Mouse (Mus musculus) bone marrow, adult 2 months (tissue): Measurements from ENCODE around the gene Ttll12. TPM values are rescaled to one million over a fixed set of nuclear protein-coding genes. Genes with fewer than 3 reads are reported as not detected.

Source experiments
- H3K27ac ChIP-seq: fragments of 200-500 bp; 2 replicates; pipeline ENCODE4 v1.5.1; 2012; ENCODE audit warnings: low read depth, mild to moderate bottlenecking, control low read depth, inconsistent platforms, low read length; ENCODE audit not compliant: control insufficient read depth, poor library complexity, insufficient read depth
- H3K4me1 ChIP-seq: fragments of 200-500 bp; 2 replicates; pipeline ENCODE4 v1.6.1; 2011; ENCODE audit warnings: low read length; ENCODE audit not compliant: control insufficient read depth, insufficient read depth
- H3K4me3 ChIP-seq: fragments of 200-500 bp; replicated peaks from 2 replicates; pipeline ENCODE3; 2011; ENCODE audit warnings: mild to moderate bottlenecking, low read depth, low read length, control low read depth; ENCODE audit not compliant: control insufficient read depth
- CTCF ChIP-seq: fragments of 200-500 bp; IDR thresholded peaks from 2 replicates; pipeline ENCODE4 v1.5.1; 2011; ENCODE audit warnings: low read length, control low read depth; ENCODE audit not compliant: control insufficient read depth, insufficient read depth
- POLR2A ChIP-seq: fragments of 200-500 bp; IDR thresholded peaks from 2 replicates; pipeline ENCODE4 v1.6.1; 2011; ENCODE audit warnings: low read depth, mild to moderate bottlenecking, control low read depth, low read length, borderline replicate concordance; ENCODE audit not compliant: control insufficient read depth
- WGBS: fragments of 180-500 bp; shearing (Covaris S2); methylation state at CpG from one replicate; pipeline ENCODE4 v1.1.7; 2018; 5-methylcytosine and 5-hydroxymethylcytosine counted together
- polyA plus RNA-seq: library from polyadenylated mRNA; stranded (reverse); fragments of >200 nt; gene quantifications from 2 replicates; pipeline ENCODE4 v1.2.4, GENCODE M21; 2011; ENCODE audit warnings: low replicate concordance; ENCODE audit not compliant: missing spikeins, insufficient read depth, insufficient read length

Gene Ttll12
- polyA plus RNA-seq, 1 experiment: 19.8 TPM

DNA sequence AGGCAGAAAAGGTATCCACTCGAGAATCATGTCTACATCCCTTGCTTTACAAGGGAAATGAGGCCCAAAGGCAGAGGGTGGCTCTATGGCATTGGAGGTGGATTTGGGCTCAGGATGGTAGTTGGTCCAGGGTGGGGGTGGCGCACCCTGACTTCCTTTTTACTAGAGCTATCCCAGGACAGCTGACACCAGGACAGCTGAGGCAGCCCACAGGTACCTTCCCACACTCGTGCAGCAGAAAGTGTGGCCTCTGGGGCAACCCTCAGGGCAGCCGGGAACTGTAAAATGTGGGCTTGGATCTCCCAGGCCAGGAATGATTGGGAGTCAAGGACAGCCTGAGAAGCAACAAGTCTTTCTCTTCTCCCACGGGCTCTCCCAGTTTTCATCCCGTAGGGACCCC lies 3.2 kb downstream of the Ttll12 start:
- Histone ChIP-seq H3K4me1 (no peaks in the 10 kb centered on the region), H3K4me3 (no peak overlapping the region), H3K27ac (peak overlapping the region; percentile 99)
- 78% methylated on average over 6 of the region's 6 CpGs for WGBS
- TF ChIP-seq POLR2A (no peak), CTCF (no peak)

DNA sequence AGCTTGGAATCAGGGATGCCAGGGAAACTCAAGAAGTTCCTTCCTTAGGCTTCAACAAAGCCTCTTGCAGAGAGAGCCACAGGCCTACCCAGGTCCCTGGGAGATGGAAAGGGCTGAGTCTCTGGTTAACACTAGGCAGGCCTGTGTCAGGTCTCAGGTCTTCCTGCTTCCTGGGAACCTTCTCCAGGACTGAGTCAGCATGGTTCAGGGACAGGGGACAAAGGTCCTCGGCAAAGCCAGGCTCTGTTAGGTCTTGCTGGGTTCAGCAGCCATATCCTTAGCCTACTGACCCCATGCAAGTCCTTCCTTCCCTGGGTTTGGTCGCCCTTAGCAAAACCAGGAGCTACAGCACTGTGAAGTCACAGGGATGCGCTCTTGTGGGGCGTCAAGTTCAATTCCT lies 4.1 kb downstream of the Ttll12 start:
- 84% methylated on average over 4 of the region's 4 CpGs for WGBS
- peak overlapping the region; percentile 99 for H3K27ac ChIP-seq

DNA sequence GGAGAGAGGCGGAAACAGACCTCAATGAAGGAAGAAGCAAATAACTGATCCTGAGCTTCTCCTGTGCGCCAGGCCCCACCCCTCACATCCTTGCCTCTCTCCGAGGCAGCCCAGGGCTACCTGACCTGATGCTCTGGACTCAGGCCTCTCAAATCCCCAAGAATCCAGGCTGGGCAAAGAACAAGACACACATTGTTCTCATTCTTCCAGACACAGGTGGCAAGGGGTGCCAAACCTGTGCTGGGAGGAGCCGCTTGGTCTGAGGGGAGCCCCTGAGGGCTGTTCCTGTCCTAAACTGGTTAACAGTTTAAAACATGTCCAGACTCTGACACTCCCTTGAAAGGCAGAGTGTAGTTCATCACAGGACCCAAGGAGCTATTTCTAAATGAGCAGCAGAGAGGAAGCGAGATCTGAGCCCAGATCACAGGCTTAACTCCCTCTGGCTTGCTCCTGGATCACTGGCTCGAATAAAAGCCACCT lies 10.2 kb downstream of the Ttll12 start:
- Histone ChIP-seq H3K27ac (no peak overlapping the region), H3K4me1 (no peaks in the 10 kb centered on the region), H3K4me3 (no peak overlapping the region)
- TF ChIP-seq CTCF: no peak
- TF ChIP-seq POLR2A: no peak
- WGBS: 92% methylated on average over 6 of the region's 6 CpGs

More for the DNA sequence above, 4.1 kb downstream of the Ttll12 start:
- TF ChIP-seq POLR2A: no peak
- H3K4me1 ChIP-seq: no peaks in the 10 kb centered on the region
- no peak overlapping the region for H3K4me3 ChIP-seq

DNA sequence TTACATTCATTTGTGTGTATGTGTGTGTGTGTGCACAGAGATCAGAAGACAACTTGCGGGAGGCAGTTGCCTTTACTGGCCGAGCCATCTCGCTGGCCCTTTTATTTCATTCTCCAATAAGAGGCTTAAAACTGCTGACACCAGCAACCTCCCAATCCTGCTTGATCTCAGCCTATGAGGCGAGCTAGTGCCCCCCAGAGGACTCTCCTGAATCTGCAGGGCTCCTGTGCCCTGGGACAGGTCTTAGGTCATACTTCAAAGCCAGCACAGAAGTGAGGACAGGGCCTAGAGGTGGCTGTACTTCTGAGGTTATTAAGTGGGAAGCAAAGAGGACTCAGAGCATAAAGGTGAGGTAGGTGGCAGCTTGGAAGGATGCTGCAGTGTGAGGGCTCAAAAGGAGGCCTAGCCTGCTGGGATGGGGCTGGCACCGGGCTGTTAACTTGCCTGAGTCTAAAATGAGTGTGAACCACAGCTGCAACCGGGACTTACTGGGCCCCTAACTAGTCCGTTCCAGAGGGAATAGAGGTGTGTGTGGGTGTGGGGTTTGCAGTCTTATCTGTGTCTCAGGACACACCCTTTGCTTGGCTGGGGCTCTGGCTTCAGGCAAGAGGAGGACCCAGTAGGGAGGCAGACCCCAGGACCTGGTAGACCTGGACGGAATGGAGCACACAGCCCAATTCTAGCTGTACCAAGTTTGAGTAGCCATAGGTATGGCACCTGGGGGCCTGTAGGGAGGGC lies 11.4 kb downstream of the Ttll12 start:
- no peaks in the 10 kb centered on the region for H3K4me1 ChIP-seq
- no peak overlapping the region for H3K4me3 ChIP-seq
- 71% methylated on average over 8 of the region's 8 CpGs for WGBS
- peak; percentile 61 for TF ChIP-seq CTCF
- TF ChIP-seq POLR2A: no peak
- peak overlapping the region; percentile 50; the same call in 1 of the 2 replicates for H3K27ac ChIP-seq

DNA sequence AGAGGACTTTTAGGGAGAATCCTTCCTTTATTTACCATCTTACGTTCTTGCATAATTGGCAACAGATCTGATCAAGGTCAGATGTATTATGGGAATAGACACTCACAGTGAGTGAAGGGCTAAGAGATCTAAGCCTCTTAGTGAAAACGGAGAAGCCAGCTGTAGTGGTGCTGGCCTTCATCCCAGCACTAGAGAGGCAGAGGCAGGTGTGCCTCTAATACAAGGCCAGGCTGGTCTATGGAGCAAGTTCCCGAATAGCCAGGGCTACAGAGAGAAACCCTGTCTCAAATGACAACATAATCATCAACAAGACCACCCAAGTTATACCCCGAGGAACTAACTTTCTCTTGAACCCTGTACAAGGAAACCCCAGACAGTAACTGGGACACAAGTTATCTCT lies 12.0 kb downstream of the Ttll12 start:
- H3K4me1 ChIP-seq: no peaks in the 10 kb centered on the region
- H3K4me3 ChIP-seq: no peak overlapping the region
- 91% methylated on average over 4 of the region's 4 CpGs for whole genome bisulfite sequencing
- TF ChIP-seq POLR2A (no peak), CTCF (no peak)
- no peak overlapping the region for H3K27ac ChIP-seq

DNA sequence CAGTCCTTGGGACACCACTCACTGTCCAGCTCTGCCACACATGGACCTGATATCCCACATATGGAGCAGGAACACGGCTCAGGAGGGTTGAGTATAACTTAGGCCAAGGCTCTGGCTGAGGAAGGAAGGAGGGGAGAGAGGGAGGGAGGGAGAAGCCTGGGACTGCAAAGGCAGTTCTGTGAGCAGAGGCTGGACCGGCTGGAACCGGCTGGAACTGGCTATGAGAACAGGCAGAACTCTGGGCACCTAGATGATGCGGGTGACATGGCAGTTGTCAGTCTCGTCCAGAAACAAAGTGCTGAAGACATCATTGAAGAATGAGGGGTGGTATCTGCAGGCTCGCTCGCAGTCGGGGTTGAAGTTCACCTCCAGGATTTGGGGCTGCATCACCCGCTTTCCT lies 18.3 kb downstream of the Ttll12 start:
- WGBS: 92% methylated on average over 9 of the region's 9 CpGs
- Histone ChIP-seq H3K4me3 (no peak overlapping the region), H3K4me1 (no peaks in the 10 kb centered on the region), H3K27ac (no peak overlapping the region)
- TF ChIP-seq POLR2A (no peak), CTCF (no peak)

DNA sequence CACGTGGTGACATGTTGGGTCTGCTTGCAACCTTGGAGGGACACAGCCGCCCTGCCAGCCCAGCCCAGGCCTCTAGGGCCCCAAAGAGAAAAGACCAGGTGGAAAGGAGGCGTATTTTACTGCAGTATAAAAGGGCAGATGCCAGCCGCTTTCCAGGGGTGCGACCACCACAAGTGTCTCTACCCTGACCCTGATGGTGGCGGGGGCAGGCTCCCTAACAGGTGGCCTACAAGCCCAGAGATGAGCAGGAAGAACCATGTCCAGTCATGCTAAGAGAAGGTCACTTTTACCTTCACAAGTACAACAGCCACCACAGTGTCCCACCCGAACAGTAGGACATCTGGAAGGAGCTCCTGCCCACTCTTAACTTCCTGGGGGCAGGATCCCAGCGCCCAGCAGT lies 19.4 kb downstream of the Ttll12 start:
- Histone ChIP-seq H3K27ac (no peak overlapping the region), H3K4me3 (no peak overlapping the region), H3K4me1 (no peaks in the 10 kb centered on the region; the same call in 1 of the 2 replicates)
- WGBS: 90% methylated on average over 8 of the region's 8 CpGs
- TF ChIP-seq POLR2A (no peak), CTCF (no peak)

DNA sequence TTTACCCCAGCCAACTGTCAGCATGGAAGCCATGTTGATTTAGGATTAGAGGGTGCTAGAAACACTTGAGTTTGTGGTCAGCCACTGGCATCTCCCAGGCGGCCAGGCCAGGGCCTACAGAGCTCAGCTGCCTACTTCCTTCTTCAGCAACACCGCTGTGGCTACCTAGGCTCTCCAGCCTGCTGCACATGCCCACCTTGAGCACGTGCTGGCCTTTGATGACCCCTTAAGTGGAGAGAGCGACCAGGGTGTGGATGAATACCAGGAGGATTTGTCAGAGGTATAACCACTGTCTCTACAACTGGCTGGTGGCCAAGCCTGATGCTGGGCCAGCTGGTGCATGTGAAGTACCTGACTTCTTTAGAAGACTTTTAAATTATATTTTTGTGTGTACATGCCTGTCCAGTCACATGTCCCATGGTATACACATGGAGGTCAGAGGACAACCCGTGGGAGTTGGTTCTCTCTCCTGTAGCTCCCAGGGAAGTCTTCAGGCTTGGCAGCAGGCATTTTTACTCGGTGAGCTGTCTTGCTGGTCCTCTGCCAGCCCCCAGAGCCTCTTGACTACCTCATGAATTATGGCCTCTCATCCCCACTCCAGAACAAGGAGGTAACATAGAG lies 20.1 kb downstream of the Ttll12 start:
- H3K27ac ChIP-seq: no peak overlapping the region
- no peak for TF ChIP-seq POLR2A
- no peak for TF ChIP-seq CTCF

More for the DNA sequence above, 20.1 kb downstream of the Ttll12 start:
- 82% methylated on average over 6 of the region's 6 CpGs for WGBS
- Histone ChIP-seq H3K4me3 (no peak overlapping the region), H3K4me1 (no peaks in the 10 kb centered on the region; the same call in 1 of the 2 replicates)
